Mouse (Mus musculus): ENCODE results near the gene Nox4. TPM values are rescaled to one million over a fixed set of nuclear protein-coding genes. Genes with fewer than 3 reads are reported as not detected.
A peak's percentile ranks its signal among the peaks of the same experiment; 100 is the strongest.

Nox4 gene
- total RNA-seq (2014; rRNA removed) (0.99 and 1.3 TPM in 2 replicates), polyA plus RNA-seq (2015; fragmentation: Nextera tagmentation; extraction: Ambion mirVana) (1.3 and 1.7 TPM in 2 replicates)

DNA sequence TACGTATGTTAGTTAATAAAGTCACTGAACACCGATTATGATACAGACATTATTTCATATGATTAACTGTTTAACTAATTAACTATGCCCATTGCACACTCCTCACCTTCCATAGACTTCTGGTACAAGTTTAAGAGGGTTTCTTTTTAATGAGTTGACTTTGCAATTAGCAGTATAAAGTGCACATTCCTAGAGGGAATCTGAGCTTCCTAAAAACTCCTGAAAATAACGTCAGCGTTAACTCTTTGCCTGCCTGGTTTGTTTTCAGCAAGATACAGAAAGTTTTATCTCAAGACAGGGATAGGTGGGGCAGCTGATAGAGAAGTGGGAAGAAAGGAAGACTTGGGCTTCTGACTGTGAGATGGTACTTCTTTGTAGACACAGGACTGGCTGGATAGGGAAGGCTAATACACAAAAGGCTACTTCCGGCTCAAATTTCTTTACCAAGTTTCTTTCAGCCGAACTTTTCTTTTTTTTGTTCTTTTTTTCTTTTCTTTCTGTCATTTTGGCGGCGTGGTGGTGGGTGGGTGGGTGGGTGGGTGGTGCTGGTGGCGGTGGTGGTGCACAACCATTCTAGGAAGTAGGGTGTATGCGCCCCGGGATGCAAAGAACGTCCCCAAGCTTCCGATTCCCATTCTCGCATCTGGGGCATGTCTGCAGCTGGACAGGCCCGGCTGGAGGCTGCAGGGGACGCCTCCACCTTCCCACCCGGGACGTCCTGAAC, at the start of gene Nox4:
Nox4 (plus strand) TSS at position 241 of the 724 bp plus-strand sequence.
- Histone ChIP-seq H3K9ac (replicated peaks; ENCODE audit: low read length) (peak within 1 kb of the TSS; percentile 63), H3K36me3 (ENCODE audit: insufficient read depth, low read length) (no peaks in the 10 kb centered on the region), H3K4me2 (ENCODE audit: low read depth, low read length) (peak within 1 kb of the TSS; percentile 72), H3K27me3 (ENCODE audit: insufficient read depth, low read length) (no peaks in the 10 kb centered on the region), H3K9me3 (ENCODE audit: low read length) (no peaks in the 10 kb centered on the region), H3K4me1 (ENCODE audit: insufficient read depth, low read length) (no peaks in the 10 kb centered on the region), H3K4me3 (ENCODE audit: low read length) (peak within 1 kb of the TSS; percentile 71), H3K27ac (no peak within 1 kb of the TSS)
- DNase-seq (ENCODE audit: low spot score) (no peak), ATAC-seq (no peak)
- TF ChIP-seq CTCF (IDR thresholded peaks at IDR 0.05; ENCODE audit: low read depth), result no peak
- WGBS, result 11% methylated on average over 18 of the region's 18 CpGs

DNA sequence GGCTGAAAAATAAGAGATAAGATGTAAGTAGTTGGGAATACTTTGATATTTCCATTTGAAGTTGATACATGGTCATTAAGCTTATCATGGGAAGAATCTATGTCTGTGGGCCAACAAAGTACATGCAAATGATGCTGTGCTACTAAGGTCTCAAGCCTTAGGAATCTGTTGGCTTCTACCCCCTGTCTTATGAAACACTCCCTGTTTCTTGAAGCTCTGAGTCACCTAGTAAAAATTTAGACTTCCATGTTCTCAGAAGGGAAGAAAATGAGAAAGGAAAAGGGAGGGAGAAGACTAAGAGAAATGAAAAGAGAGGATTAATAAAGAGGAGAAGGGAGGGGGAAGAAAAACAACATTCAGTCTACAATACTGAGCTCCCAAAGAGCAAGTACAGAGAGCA, 41.1 kb upstream of the Nox4 start:
- Histone ChIP-seq H3K36me3 (ENCODE audit: insufficient read depth, low read length) (no peaks in the 10 kb centered on the region), H3K4me2 (ENCODE audit: low read depth, low read length) (no peak overlapping the region), H3K9ac (replicated peaks; ENCODE audit: low read length) (no peak overlapping the region), H3K4me3 (ENCODE audit: low read length) (no peak overlapping the region), H3K4me1 (ENCODE audit: insufficient read depth, low read length) (no peaks in the 10 kb centered on the region), H3K27ac (no peak overlapping the region), H3K9me3 (ENCODE audit: low read length) (no peaks in the 10 kb centered on the region), H3K27me3 (ENCODE audit: insufficient read depth, low read length) (no peaks in the 10 kb centered on the region)
- no peak for TF ChIP-seq CTCF (IDR thresholded peaks at IDR 0.05; ENCODE audit: low read depth)
- no peak for DNase-seq (ENCODE audit: low spot score)
- ATAC-seq, result no peak

DNA sequence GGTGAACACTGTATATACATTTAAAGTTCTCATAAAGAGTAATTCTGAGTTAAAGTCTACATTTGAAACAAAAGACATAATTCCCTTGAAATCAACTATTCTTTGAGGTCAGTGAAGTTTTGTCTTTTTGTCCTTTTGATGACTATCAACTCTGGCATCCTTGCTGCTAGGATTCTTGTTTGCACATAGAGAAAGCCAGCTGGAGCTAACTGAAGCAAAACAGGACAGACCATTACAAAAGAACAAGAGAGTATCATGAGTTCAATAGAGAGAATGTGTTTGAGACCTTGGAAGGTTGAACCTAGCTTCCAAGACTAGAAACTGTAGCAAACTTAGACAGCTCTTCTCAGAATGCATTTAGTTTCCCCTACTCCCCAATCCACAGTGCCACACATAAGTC, 24.2 kb upstream of the Nox4 start:
- no peak overlapping the region for H3K27ac ChIP-seq
- no peak overlapping the region for H3K4me3 ChIP-seq (ENCODE audit: low read length)
- H3K9me3 ChIP-seq (ENCODE audit: low read length), result no peaks in the 10 kb centered on the region
- H3K27me3 ChIP-seq (ENCODE audit: insufficient read depth, low read length), result no peaks in the 10 kb centered on the region
- H3K4me1 ChIP-seq (ENCODE audit: insufficient read depth, low read length), result no peaks in the 10 kb centered on the region
- ATAC-seq, result no peak
- no peak for DNase-seq (ENCODE audit: low spot score)
- H3K9ac ChIP-seq (replicated peaks; ENCODE audit: low read length), result no peak overlapping the region
- no peaks in the 10 kb centered on the region for H3K36me3 ChIP-seq (ENCODE audit: insufficient read depth, low read length)
- H3K4me2 ChIP-seq (ENCODE audit: low read depth, low read length), result no peak overlapping the region
- no peak for TF ChIP-seq CTCF (IDR thresholded peaks at IDR 0.05; ENCODE audit: low read depth)

DNA sequence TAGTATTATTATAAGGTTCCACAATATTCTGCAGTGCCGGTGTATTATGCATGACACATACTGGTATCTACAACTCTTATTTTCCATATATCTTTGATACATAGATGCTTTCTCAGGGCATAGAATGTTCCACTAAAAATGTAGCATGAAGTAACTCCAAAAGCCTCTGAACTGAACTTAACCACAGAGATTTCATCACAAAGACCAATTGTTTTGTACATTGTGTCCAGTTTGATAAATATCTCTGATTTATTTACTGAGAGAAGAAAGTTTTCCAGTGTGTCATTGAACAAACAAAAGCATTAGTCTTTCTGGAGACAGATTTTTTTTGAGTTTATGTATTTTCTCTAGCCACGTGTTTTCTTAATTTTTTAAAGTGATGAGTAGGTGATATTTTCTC, 23.1 kb upstream of the Nox4 start:
- Histone ChIP-seq H3K9me3 (ENCODE audit: low read length) (no peaks in the 10 kb centered on the region), H3K4me3 (ENCODE audit: low read length) (no peak overlapping the region), H3K4me2 (ENCODE audit: low read depth, low read length) (no peak overlapping the region), H3K36me3 (ENCODE audit: insufficient read depth, low read length) (no peaks in the 10 kb centered on the region), H3K27me3 (ENCODE audit: insufficient read depth, low read length) (no peaks in the 10 kb centered on the region), H3K27ac (no peak overlapping the region), H3K4me1 (ENCODE audit: insufficient read depth, low read length) (no peaks in the 10 kb centered on the region), H3K9ac (replicated peaks; ENCODE audit: low read length) (no peak overlapping the region)
- no peak for TF ChIP-seq CTCF (IDR thresholded peaks at IDR 0.05; ENCODE audit: low read depth)
- DNase-seq (ENCODE audit: low spot score) (no peak), ATAC-seq (no peak)
- WGBS, result 83% methylated on average over 2 of the region's 2 CpGs

DNA sequence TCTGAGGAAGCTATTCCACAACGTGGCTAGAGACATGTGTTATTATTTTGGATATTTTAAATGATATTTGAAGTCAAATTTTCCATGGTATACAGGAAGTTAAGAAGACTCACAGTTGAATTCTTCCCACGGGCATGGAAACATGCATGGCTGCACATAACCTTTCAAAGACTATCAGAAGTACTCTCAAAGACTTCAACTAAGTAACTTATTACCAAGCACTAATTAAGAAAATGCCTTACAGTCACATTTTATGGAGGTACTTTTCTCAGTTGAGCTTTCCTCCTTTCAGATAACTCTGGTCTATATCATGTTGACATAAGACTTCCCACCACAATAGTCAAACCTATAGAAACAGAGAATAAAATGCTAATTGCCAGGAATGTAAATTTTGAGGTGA, 20.3 kb upstream of the Nox4 start:
- Histone ChIP-seq H3K27me3 (ENCODE audit: insufficient read depth, low read length) (no peaks in the 10 kb centered on the region), H3K9ac (replicated peaks; ENCODE audit: low read length) (no peak overlapping the region), H3K4me3 (ENCODE audit: low read length) (no peak overlapping the region), H3K27ac (no peak overlapping the region), H3K36me3 (ENCODE audit: insufficient read depth, low read length) (no peaks in the 10 kb centered on the region), H3K9me3 (ENCODE audit: low read length) (no peaks in the 10 kb centered on the region), H3K4me1 (ENCODE audit: insufficient read depth, low read length) (no peaks in the 10 kb centered on the region), H3K4me2 (ENCODE audit: low read depth, low read length) (no peak overlapping the region)
- 55% methylated on average over 2 of the region's 2 CpGs for WGBS
- DNase-seq (ENCODE audit: low spot score) (no peak), ATAC-seq (no peak)
- TF ChIP-seq CTCF (IDR thresholded peaks at IDR 0.05; ENCODE audit: low read depth), result no peak

DNA sequence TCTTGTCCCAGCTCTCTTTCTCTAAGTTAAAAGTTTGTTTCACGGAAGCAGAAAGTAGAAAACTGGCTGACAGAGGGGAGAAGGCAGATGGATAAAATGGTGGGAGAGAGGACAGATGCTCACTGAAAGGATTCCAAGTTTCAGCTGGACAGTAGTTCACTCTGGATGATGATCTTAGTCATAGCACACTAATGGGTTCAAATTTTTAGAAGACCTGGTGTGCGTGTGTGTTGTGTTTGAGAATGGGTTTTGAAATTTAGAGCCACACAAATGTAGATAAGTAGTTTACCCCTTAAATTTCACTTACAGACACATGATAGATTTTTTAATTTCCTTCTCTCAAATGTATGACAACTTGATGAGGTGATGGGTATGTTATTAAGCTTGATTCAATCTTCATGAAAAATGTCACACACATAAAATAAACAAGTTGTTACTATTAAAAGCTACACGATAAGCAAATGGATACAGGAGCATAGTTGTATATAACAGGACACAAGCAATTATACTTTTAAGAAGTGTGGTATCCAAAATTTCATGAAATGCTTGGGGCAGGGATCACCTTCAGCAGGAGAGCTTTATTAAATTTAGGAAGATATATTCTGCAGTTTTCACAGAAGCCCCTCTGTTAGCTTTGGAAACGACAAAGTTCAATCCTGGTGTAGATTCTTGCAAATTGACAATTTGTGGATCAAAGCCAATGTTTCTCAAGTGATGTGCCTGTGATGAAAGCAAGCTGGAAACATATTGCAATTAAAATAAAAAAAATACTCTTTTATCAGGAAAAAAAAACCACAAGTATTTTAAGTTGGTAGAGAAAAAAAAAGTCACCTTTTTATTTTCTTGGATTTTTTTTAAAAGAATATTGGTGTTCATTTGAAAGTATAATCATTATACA, 18.6 kb upstream of the Nox4 start:
- no peak overlapping the region for H3K27ac ChIP-seq
- ATAC-seq, result no peak
- H3K9ac ChIP-seq (replicated peaks; ENCODE audit: low read length), result no peak overlapping the region
- H3K9me3 ChIP-seq (ENCODE audit: low read length), result no peaks in the 10 kb centered on the region
- no peak for DNase-seq (ENCODE audit: low spot score)
- H3K4me1 ChIP-seq (ENCODE audit: insufficient read depth, low read length), result no peaks in the 10 kb centered on the region
- TF ChIP-seq CTCF (IDR thresholded peaks at IDR 0.05; ENCODE audit: low read depth), result no peak
- no peaks in the 10 kb centered on the region for H3K27me3 ChIP-seq (ENCODE audit: insufficient read depth, low read length)
- H3K4me3 ChIP-seq (ENCODE audit: low read length), result no peak overlapping the region
- no peaks in the 10 kb centered on the region for H3K36me3 ChIP-seq (ENCODE audit: insufficient read depth, low read length)
- WGBS, result 82% methylated on average over 4 of the region's 4 CpGs
- H3K4me2 ChIP-seq (ENCODE audit: low read depth, low read length), result no peak overlapping the region

All from hindbrain, postnatal 0 days (tissue).